Comparison of ENCODE assay signal across 28 mouse cellular contexts in genomic region chr12:27670190-27670589, GRCm38 (mm10).
DNase-seq lines count a peak whose midpoint lies in the region; ATAC-seq lines count a peak whose summit lies in the region.
"Had no signal": no experiment of that assay in that cellular context is flagged by ENCODE, and none has a peak within 500 bp of the region (broad histone marks: within the 10 kb centered on the region; RNA-seq: fewer than 3 reads in every experiment).

No protein-coding gene starts in this region.

- no peak overlapping the region for H3K4me3 ChIP-seq in hindbrain, embryonic 14.5 days (replicated peaks; ENCODE audit: low read length)
- no peak overlapping the region for H3K4me3 ChIP-seq in hindbrain, embryonic 11.5 days (ENCODE audit: low read depth, low read length)
- no peak overlapping the region for H3K4me3 ChIP-seq in forebrain, embryonic 12.5 days (replicated peaks)
- no peak overlapping the region for H3K4me3 ChIP-seq in forebrain, embryonic 16.5 days (replicated peaks; ENCODE audit: low read length)
- no peak overlapping the region for H3K4me3 ChIP-seq in midbrain, embryonic 15.5 days
- H3K4me3 ChIP-seq: embryonic facial prominence, embryonic 10.5 days; embryonic facial prominence, embryonic 15.5 days; heart, embryonic 10.5 days; heart, embryonic 15.5 days; kidney, embryonic 15.5 days; liver, embryonic 13.5 days; neural tube, embryonic 13.5 days had no signal

- WGBS in hindbrain, embryonic 14.5 days, result 51% methylated on average over 7 of the region's 7 CpGs
- WGBS in hindbrain, embryonic 11.5 days, result 67% methylated on average over 7 of the region's 7 CpGs
- WGBS in forebrain, embryonic 12.5 days, result 53% methylated on average over 7 of the region's 7 CpGs
- 28% methylated on average over 7 of the region's 7 CpGs for WGBS in forebrain, embryonic 16.5 days
- WGBS in midbrain, embryonic 15.5 days, result 32% methylated on average over 7 of the region's 7 CpGs

- no peak for DNase-seq in hindbrain, embryonic 14.5 days (ENCODE audit: low spot score)
- no peak for DNase-seq in hindbrain, embryonic 11.5 days (ENCODE audit: low spot score)
- no peak for DNase-seq in kidney, adult 9 months
- DNase-seq: adrenal gland, postnatal 10 days; cerebellum, adult 8-10 months; cerebellum, postnatal 25 days; gastrocnemius, postnatal 25 days; kidney, adult 11 months; kidney, postnatal 36 days; left cerebral cortex, postnatal 4 days; liver, embryonic 13.5 days; lung, adult 18-20 months; thymus, adult 2 months; thymus, postnatal 36 days had no signal

- H3K4me2 ChIP-seq in hindbrain, embryonic 14.5 days (replicated peaks), result peak overlapping the region; percentile 11; the same call in 1 of the 2 replicates
- no peak overlapping the region for H3K4me2 ChIP-seq in hindbrain, embryonic 11.5 days (replicated peaks; ENCODE audit: low read depth, low read length)
- no peak overlapping the region for H3K4me2 ChIP-seq in forebrain, embryonic 12.5 days
- peak overlapping the region; percentile 38 for H3K4me2 ChIP-seq in forebrain, embryonic 16.5 days (ENCODE audit: low read length)
- peak overlapping the region; percentile 31 for H3K4me2 ChIP-seq in midbrain, embryonic 15.5 days
- H3K4me2 ChIP-seq: embryonic facial prominence, embryonic 15.5 days; heart, embryonic 15.5 days; kidney, embryonic 15.5 days; liver, embryonic 13.5 days; neural tube, embryonic 13.5 days had no signal

- no peaks in the 10 kb centered on the region for H3K36me3 ChIP-seq in hindbrain, embryonic 14.5 days (replicated peaks; ENCODE audit: control insufficient read depth, insufficient read depth)
- H3K36me3 ChIP-seq in hindbrain, embryonic 11.5 days (ENCODE audit: control insufficient read depth, insufficient read depth, low read length), result no peaks in the 10 kb centered on the region
- H3K36me3 ChIP-seq in forebrain, embryonic 12.5 days (replicated peaks), result no peaks in the 10 kb centered on the region
- H3K36me3 ChIP-seq in forebrain, embryonic 16.5 days (ENCODE audit: control insufficient read depth, insufficient read depth), result no peaks in the 10 kb centered on the region
- no peaks in the 10 kb centered on the region for H3K36me3 ChIP-seq in midbrain, embryonic 15.5 days (replicated peaks)
- H3K36me3 ChIP-seq: embryonic facial prominence, embryonic 10.5 days; embryonic facial prominence, embryonic 15.5 days; heart, embryonic 10.5 days; heart, embryonic 15.5 days; kidney, embryonic 15.5 days; liver, embryonic 13.5 days; neural tube, embryonic 13.5 days had no signal

- no peaks in the 10 kb centered on the region for H3K27me3 ChIP-seq in hindbrain, embryonic 14.5 days (ENCODE audit: control insufficient read depth, insufficient read depth, low read length)
- no peaks in the 10 kb centered on the region for H3K27me3 ChIP-seq in hindbrain, embryonic 11.5 days (ENCODE audit: control insufficient read depth, insufficient read depth, low read length)
- H3K27me3 ChIP-seq in forebrain, embryonic 12.5 days, result no peaks in the 10 kb centered on the region
- no peaks in the 10 kb centered on the region for H3K27me3 ChIP-seq in forebrain, embryonic 16.5 days (replicated peaks; ENCODE audit: control insufficient read depth, insufficient read depth, low read length)
- H3K27me3 ChIP-seq in midbrain, embryonic 15.5 days (replicated peaks), result no peaks in the 10 kb centered on the region
- H3K27me3 ChIP-seq: embryonic facial prominence, embryonic 15.5 days; heart, embryonic 15.5 days; kidney, embryonic 15.5 days; liver, embryonic 13.5 days; neural tube, embryonic 13.5 days; Patski had no signal

- H3K9ac ChIP-seq in hindbrain, embryonic 14.5 days, result no peak overlapping the region
- H3K9ac ChIP-seq in hindbrain, embryonic 11.5 days (ENCODE audit: low read depth, low read length), result no peak overlapping the region
- no peak overlapping the region for H3K9ac ChIP-seq in forebrain, embryonic 12.5 days
- 0 out of 2 replicates have a peak overlapping the region, but pooled peaks have one; percentile 34 for H3K9ac ChIP-seq in forebrain, embryonic 16.5 days (replicated peaks; ENCODE audit: low read depth, low read length)
- H3K9ac ChIP-seq in midbrain, embryonic 15.5 days, result no peak overlapping the region
- H3K9ac ChIP-seq: embryonic facial prominence, embryonic 15.5 days; heart, embryonic 15.5 days; kidney, embryonic 15.5 days; liver, embryonic 13.5 days; neural tube, embryonic 13.5 days had no signal

- ATAC-seq in hindbrain, embryonic 14.5 days (ENCODE audit: low FRiP score), result no peak
- ATAC-seq in hindbrain, embryonic 11.5 days (ENCODE audit: low FRiP score), result no peak
- ATAC-seq in forebrain, embryonic 12.5 days (ENCODE audit: low FRiP score), result no peak
- no peak for ATAC-seq in forebrain, embryonic 16.5 days
- ATAC-seq in midbrain, embryonic 15.5 days (replicated peaks), result peak; percentile 62
- ATAC-seq in monocyte, adult 5-6 weeks (replicated peaks; ENCODE audit: insufficient number of reproducible peaks, low FRiP score, low TSS enrichment, poor library complexity, severe bottlenecking), result no peak
- ATAC-seq: inflammation-experienced regulatory T-cells, adult 6 months; lung, postnatal 0 days; Patski had no signal

- peaks cover 14% of the 10 kb centered on the region; the same call in 1 of the 2 replicates for H3K4me1 ChIP-seq in hindbrain, embryonic 14.5 days (replicated peaks; ENCODE audit: control insufficient read depth, insufficient read depth, low read length)
- H3K4me1 ChIP-seq in hindbrain, embryonic 11.5 days (replicated peaks; ENCODE audit: control insufficient read depth, insufficient read depth, low read length), result no peaks in the 10 kb centered on the region
- H3K4me1 ChIP-seq in forebrain, embryonic 12.5 days, result peaks cover 27% of the 10 kb centered on the region
- peaks cover 23% of the 10 kb centered on the region for H3K4me1 ChIP-seq in forebrain, embryonic 16.5 days (replicated peaks; ENCODE audit: control insufficient read depth, insufficient read depth, low read length)
- H3K4me1 ChIP-seq in midbrain, embryonic 15.5 days, result peaks cover 21% of the 10 kb centered on the region
- H3K4me1 ChIP-seq: embryonic facial prominence, embryonic 15.5 days; heart, embryonic 10.5 days; heart, embryonic 15.5 days; kidney, embryonic 15.5 days had no signal

- H3K27ac ChIP-seq in hindbrain, embryonic 14.5 days, result peak overlapping the region; percentile 48; the same call in 1 of the 2 replicates
- no peak overlapping the region for H3K27ac ChIP-seq in hindbrain, embryonic 11.5 days (ENCODE audit: low read depth, low read length)
- peak overlapping the region; percentile 57 for H3K27ac ChIP-seq in forebrain, embryonic 12.5 days
- H3K27ac ChIP-seq in forebrain, embryonic 16.5 days (ENCODE audit: low read length), result peak overlapping the region; percentile 91
- H3K27ac ChIP-seq in midbrain, embryonic 15.5 days, result peak overlapping the region; percentile 64
- H3K27ac ChIP-seq: embryonic facial prominence, embryonic 10.5 days; embryonic facial prominence, embryonic 15.5 days; heart, embryonic 10.5 days; heart, embryonic 15.5 days; kidney, embryonic 15.5 days; liver, embryonic 13.5 days; macrophage; neural tube, embryonic 13.5 days had no signal

- no peaks in the 10 kb centered on the region for H3K9me3 ChIP-seq in hindbrain, embryonic 14.5 days (ENCODE audit: control insufficient read depth, low read length)
- no peaks in the 10 kb centered on the region for H3K9me3 ChIP-seq in hindbrain, embryonic 11.5 days (ENCODE audit: control insufficient read depth, low read length)
- no peaks in the 10 kb centered on the region for H3K9me3 ChIP-seq in forebrain, embryonic 12.5 days
- H3K9me3 ChIP-seq in forebrain, embryonic 16.5 days (ENCODE audit: control insufficient read depth, low read length), result no peaks in the 10 kb centered on the region
- no peaks in the 10 kb centered on the region for H3K9me3 ChIP-seq in midbrain, embryonic 15.5 days
- H3K9me3 ChIP-seq: embryonic facial prominence, embryonic 10.5 days; embryonic facial prominence, embryonic 15.5 days; heart, embryonic 10.5 days; heart, embryonic 15.5 days; kidney, embryonic 15.5 days; liver, embryonic 13.5 days; neural tube, embryonic 13.5 days had no signal

Comparison
In these comparisons a context has a peak if more than half of its experiments do, and no peak if none do; other contexts are left out.
1. H3K4me2 ChIP-seq: peak in hindbrain, embryonic 14.5 days (single experiment), forebrain, embryonic 16.5 days (single experiment) and midbrain, embryonic 15.5 days (single experiment); none in hindbrain, embryonic 11.5 days (single experiment) and forebrain, embryonic 12.5 days (single experiment).